Mouse (Mus musculus) hindbrain, embryonic 15.5 days (tissue): ENCODE measurements at regions not wholly inside any gene's neighbourhood (a gene's known extent, or its start where the extent isn't known, plus 50 kb on each side); places are given as distances from the start of the nearest gene placed in this dataset.

Source experiments
- ATAC-seq: fragments of 200-750 bp; cut with Nextera tagmentation; 2 replicates; pipeline ENCODE4 v1.8.0; 2017; ENCODE audit warnings: low read depth, moderate number of reproducible peaks, moderate TSS enrichment; ENCODE audit not compliant: low FRiP score
- H3K27ac ChIP-seq: fragments of 300-500 bp; sonication (generic); replicated peaks from 2 replicates; pipeline ENCODE4 v1.5.1; 2015; ENCODE audit warnings: mild to moderate bottlenecking, inconsistent platforms
- H3K27me3 ChIP-seq: fragments of 300-500 bp; sonication (generic); 2 replicates; pipeline ENCODE4 v1.6.1; 2015; ENCODE audit warnings: control low read depth, inconsistent platforms
- H3K36me3 ChIP-seq: fragments of 300-500 bp; sonication (generic); 2 replicates; pipeline ENCODE4 v1.6.1; 2015; ENCODE audit warnings: control low read depth, inconsistent platforms
- H3K4me1 ChIP-seq: fragments of 300-500 bp; sonication (generic); replicated peaks from 2 replicates; pipeline ENCODE4 v1.6.1; 2015; ENCODE audit warnings: control low read depth, inconsistent platforms
- H3K4me2 ChIP-seq: fragments of 300-500 bp; sonication (generic); 2 replicates; pipeline ENCODE4 v1.6.1; 2015; ENCODE audit warnings: moderate library complexity, mild to moderate bottlenecking, inconsistent platforms
- H3K4me3 ChIP-seq: fragments of 300-500 bp; sonication (generic); 2 replicates; pipeline ENCODE4 v1.5.1; 2015; ENCODE audit warnings: mild to moderate bottlenecking, inconsistent platforms
- H3K9ac ChIP-seq: fragments of 300-500 bp; sonication (generic); 2 replicates; pipeline ENCODE4 v1.6.1; 2015; ENCODE audit warnings: inconsistent platforms
- H3K9me3 ChIP-seq: fragments of 300-500 bp; sonication (generic); 2 replicates; pipeline ENCODE4 v1.6.1; 2016; ENCODE audit warnings: control low read depth, inconsistent platforms
- WGBS: fragments of 180-500 bp; shearing (Covaris S2); methylation state at CpG from one replicate; pipeline ENCODE4 v1.1.7; 2015; 5-methylcytosine and 5-hydroxymethylcytosine counted together

DNA sequence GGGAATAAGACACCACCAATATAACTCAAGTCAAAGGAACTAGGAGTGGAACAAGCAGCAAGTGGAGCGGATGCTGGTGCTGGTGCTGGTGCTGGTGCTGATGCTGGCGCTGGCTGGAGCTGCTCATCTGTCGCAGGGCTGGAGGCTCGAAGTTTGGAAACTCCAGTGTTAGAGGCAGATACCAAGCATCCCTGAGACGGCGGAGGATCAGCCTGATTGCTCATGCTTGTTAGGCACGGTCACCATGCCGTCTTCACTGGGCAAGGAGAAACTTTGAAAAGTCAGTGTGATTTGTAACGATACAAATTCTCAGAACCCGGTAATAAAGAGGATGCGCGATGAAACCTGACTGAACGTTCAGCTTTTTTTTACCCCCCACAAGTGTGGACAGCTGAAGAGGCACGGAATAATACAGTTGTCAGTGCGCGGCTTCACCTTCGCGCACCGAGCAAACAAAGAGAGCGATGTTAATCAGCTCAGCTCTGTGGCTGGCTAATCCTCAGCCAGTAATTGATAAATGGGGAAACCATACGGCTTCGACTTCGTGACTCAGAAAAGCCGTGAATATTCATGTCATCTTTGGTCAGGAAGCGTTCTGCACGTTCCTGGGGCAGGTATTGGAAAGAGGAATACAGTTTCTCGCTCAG, 528.7 kb upstream of the Adgrl2 start:
- WGBS: 4% methylated on average over 27 of the region's 27 CpGs
- Histone ChIP-seq H3K9me3 (no peaks in the 10 kb centered on the region), H3K4me3 (peak overlapping the region; percentile 45), H3K4me2 (peak overlapping the region; percentile 87), H3K9ac (peak overlapping the region; percentile 37), H3K4me1 (peaks cover 7% of the 10 kb centered on the region), H3K36me3 (no peaks in the 10 kb centered on the region), H3K27me3 (peaks cover 10% of the 10 kb centered on the region; the same call in 1 of the 2 replicates), H3K27ac (no peak overlapping the region)
- peak; percentile 48; the same call in 1 of the 2 replicates for ATAC-seq

DNA sequence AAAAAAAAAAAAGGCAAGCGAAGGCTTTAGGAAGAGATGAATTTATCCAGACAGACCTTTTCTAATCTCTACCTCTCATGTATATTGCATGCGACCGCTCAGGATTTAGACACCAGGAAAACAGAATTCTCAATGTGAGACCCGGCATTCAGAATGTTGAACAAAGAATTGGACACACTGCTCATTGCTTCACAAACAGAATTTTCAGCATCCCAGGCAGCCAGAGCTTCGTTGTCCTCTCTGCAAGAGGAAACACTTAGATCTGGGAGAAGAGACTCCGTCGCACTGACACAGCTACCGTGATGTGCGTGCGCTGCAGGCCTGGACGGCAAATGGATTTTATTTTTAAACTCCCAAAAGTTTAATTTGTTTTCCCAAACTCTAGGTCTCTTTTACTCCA, 527.2 kb upstream of the Adgrl2 start:
- no peak overlapping the region for H3K4me2 ChIP-seq
- H3K36me3 ChIP-seq: no peaks in the 10 kb centered on the region
- H3K9me3 ChIP-seq: no peaks in the 10 kb centered on the region
- peaks cover 7% of the 10 kb centered on the region for H3K4me1 ChIP-seq
- no peak overlapping the region for H3K4me3 ChIP-seq
- ATAC-seq: no peak
- H3K27ac ChIP-seq: no peak overlapping the region
- H3K9ac ChIP-seq: no peak overlapping the region
- 50% methylated on average over 11 of the region's 11 CpGs for WGBS
- H3K27me3 ChIP-seq: peaks cover 10% of the 10 kb centered on the region; the same call in 1 of the 2 replicates

GRCm38 (mm10) chr3:149509178-149509577, 518.8 kb upstream of the Adgrl2 start:
- ATAC-seq: no peak
- no peaks in the 10 kb centered on the region for H3K27me3 ChIP-seq
- H3K4me1 ChIP-seq: no peaks in the 10 kb centered on the region
- no peaks in the 10 kb centered on the region for H3K9me3 ChIP-seq
- WGBS: 90% methylated on average over 6 of the region's 6 CpGs
- H3K4me2 ChIP-seq: no peak overlapping the region
- H3K36me3 ChIP-seq: no peaks in the 10 kb centered on the region
- H3K4me3 ChIP-seq: no peak overlapping the region
- no peak overlapping the region for H3K27ac ChIP-seq
- H3K9ac ChIP-seq: no peak overlapping the region

- Histone ChIP-seq H3K9ac (no peak overlapping the region), H3K4me2 (no peak overlapping the region), H3K36me3 (no peaks in the 10 kb centered on the region), H3K27ac (no peak overlapping the region), H3K27me3 (no peaks in the 10 kb centered on the region), H3K9me3 (no peaks in the 10 kb centered on the region), H3K4me1 (no peaks in the 10 kb centered on the region), H3K4me3 (no peak overlapping the region)
- ATAC-seq: no peak
- 90% methylated on average over 10 of the region's 10 CpGs for WGBS
Observed at GRCm38 (mm10) chr3:149508671-149509070, 518.3 kb upstream of the Adgrl2 start.

- WGBS: 84% methylated on average over 9 of the region's 9 CpGs
Observed at GRCm38 (mm10) chr3:149505692-149506091, 515.3 kb upstream of the Adgrl2 start.

DNA sequence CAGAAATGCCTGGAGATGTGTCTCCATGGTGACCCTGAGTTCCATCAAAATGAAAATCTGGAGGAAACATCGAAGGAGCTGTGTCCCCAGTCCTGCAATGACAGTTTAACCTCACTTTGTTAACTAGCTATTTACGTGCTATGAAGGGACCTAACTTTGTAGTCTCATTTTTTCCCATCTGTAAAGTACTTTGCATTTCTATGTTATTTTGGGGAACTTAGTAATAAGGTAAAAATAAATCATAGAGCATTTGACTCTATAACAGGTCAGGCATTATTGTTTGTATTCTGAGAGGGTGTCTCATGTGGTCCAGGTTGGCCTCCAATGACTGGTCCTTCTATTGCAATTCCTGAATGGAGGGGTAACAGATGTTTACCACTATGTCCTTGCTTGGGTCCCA, 513.6 kb upstream of the Adgrl2 start:
- H3K27me3 ChIP-seq: no peaks in the 10 kb centered on the region
- no peak overlapping the region for H3K4me2 ChIP-seq
- H3K27ac ChIP-seq: no peak overlapping the region
- no peak overlapping the region for H3K4me3 ChIP-seq
- no peaks in the 10 kb centered on the region for H3K4me1 ChIP-seq
- H3K9ac ChIP-seq: no peak overlapping the region
- WGBS: 89% methylated on average over 2 of the region's 2 CpGs
- no peaks in the 10 kb centered on the region for H3K9me3 ChIP-seq
- no peaks in the 10 kb centered on the region for H3K36me3 ChIP-seq
- ATAC-seq: no peak

More at GRCm38 (mm10) chr3:149505692-149506091, 515.3 kb upstream of the Adgrl2 start:
- Histone ChIP-seq H3K4me1 (no peaks in the 10 kb centered on the region), H3K27ac (no peak overlapping the region), H3K9ac (no peak overlapping the region), H3K4me3 (no peak overlapping the region), H3K36me3 (no peaks in the 10 kb centered on the region), H3K9me3 (no peaks in the 10 kb centered on the region), H3K27me3 (no peaks in the 10 kb centered on the region), H3K4me2 (no peak overlapping the region)
- no peak for ATAC-seq

DNA sequence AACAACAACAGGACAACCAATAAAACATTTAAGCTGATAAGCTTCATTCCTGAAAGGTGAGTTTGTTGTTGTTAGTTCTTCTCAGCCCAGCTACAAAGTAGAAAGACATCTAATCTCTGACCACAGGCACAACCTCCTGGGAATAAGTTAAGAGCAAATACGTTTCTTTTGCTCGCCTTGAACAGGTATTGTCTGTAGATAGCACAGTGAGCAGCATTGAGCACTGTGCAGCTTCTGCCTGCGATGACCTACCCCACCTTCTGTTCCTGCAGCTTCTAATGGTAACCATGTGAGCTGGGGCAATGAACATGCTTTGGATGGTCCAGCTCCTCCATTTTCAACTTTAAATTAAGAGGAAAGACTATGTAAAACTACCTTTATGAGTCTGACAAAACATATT, 509.8 kb upstream of the Adgrl2 start:
- Histone ChIP-seq H3K4me2 (no peak overlapping the region), H3K4me1 (no peaks in the 10 kb centered on the region), H3K9ac (no peak overlapping the region), H3K36me3 (no peaks in the 10 kb centered on the region), H3K9me3 (no peaks in the 10 kb centered on the region), H3K27ac (no peak overlapping the region), H3K4me3 (no peak overlapping the region), H3K27me3 (no peaks in the 10 kb centered on the region)
- 82% methylated on average over 3 of the region's 3 CpGs for WGBS
- no peak for ATAC-seq

DNA sequence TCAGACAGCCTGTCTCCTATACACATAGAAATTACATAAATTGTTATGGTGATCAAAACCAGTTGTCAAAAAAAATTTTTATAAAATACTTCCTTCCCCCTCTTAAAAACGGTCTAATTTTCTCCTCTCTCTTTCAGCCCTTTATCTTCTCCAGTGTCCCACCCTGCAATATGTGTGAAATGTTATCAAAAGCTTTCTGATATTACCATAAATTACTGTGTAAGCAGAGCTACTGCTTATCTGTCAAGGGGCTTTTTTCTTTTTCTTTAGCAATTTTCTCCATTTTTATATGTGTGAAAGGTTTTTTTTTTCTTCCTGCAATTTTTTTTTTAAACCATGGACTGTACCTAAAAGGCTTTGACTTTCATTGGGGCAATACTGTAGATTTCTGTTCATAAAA, 508.4 kb upstream of the Adgrl2 start:
- H3K4me1 ChIP-seq: no peaks in the 10 kb centered on the region
- H3K9ac ChIP-seq: no peak overlapping the region
- no peaks in the 10 kb centered on the region for H3K9me3 ChIP-seq
- 60% methylated on average over 1 of the region's 1 CpGs for WGBS
- no peaks in the 10 kb centered on the region for H3K36me3 ChIP-seq
- no peak for ATAC-seq
- H3K27me3 ChIP-seq: no peaks in the 10 kb centered on the region
- no peak overlapping the region for H3K27ac ChIP-seq
- H3K4me3 ChIP-seq: no peak overlapping the region
- H3K4me2 ChIP-seq: no peak overlapping the region

GRCm38 (mm10) chr3:149496829-149497471, 506.6 kb upstream of the Adgrl2 start:
- H3K9me3 ChIP-seq: no peaks in the 10 kb centered on the region
- no peaks in the 10 kb centered on the region for H3K27me3 ChIP-seq
- H3K27ac ChIP-seq: no peak overlapping the region
- no peaks in the 10 kb centered on the region for H3K4me1 ChIP-seq
- H3K9ac ChIP-seq: no peak overlapping the region
- H3K36me3 ChIP-seq: no peaks in the 10 kb centered on the region
- no peak for ATAC-seq
- H3K4me2 ChIP-seq: no peak overlapping the region
- no peak overlapping the region for H3K4me3 ChIP-seq
- 82% methylated on average over 10 of the region's 10 CpGs for WGBS

- H3K4me1 ChIP-seq: no peaks in the 10 kb centered on the region
- H3K27ac ChIP-seq: no peak overlapping the region
- H3K9ac ChIP-seq: no peak overlapping the region
- no peaks in the 10 kb centered on the region for H3K36me3 ChIP-seq
- H3K27me3 ChIP-seq: no peaks in the 10 kb centered on the region
- ATAC-seq: no peak
- H3K4me2 ChIP-seq: no peak overlapping the region
- no peaks in the 10 kb centered on the region for H3K9me3 ChIP-seq
- H3K4me3 ChIP-seq: no peak overlapping the region
- WGBS: 81% methylated on average over 2 of the region's 2 CpGs
Observed at GRCm38 (mm10) chr3:149496122-149496521, 505.8 kb upstream of the Adgrl2 start.

- H3K9me3 ChIP-seq: no peaks in the 10 kb centered on the region
- no peak overlapping the region for H3K27ac ChIP-seq
- no peak for ATAC-seq
- H3K9ac ChIP-seq: no peak overlapping the region
- H3K4me2 ChIP-seq: no peak overlapping the region
- no peaks in the 10 kb centered on the region for H3K4me1 ChIP-seq
- 93% methylated on average over 4 of the region's 4 CpGs for WGBS
- H3K4me3 ChIP-seq: no peak overlapping the region
- H3K36me3 ChIP-seq: no peaks in the 10 kb centered on the region
- H3K27me3 ChIP-seq: no peaks in the 10 kb centered on the region
Observed at GRCm38 (mm10) chr3:149488147-149488546, 497.8 kb upstream of the Adgrl2 start.

- Histone ChIP-seq H3K4me1 (no peaks in the 10 kb centered on the region), H3K9me3 (no peaks in the 10 kb centered on the region), H3K9ac (no peak overlapping the region), H3K4me2 (no peak overlapping the region), H3K36me3 (no peaks in the 10 kb centered on the region), H3K4me3 (no peak overlapping the region), H3K27me3 (no peaks in the 10 kb centered on the region), H3K27ac (no peak overlapping the region)
- WGBS: 84% methylated on average over 4 of the region's 4 CpGs
- no peak for ATAC-seq
Observed at GRCm38 (mm10) chr3:149485406-149485805, 495.1 kb upstream of the Adgrl2 start.

GRCm38 (mm10) chr3:149484319-149484718, 494.0 kb upstream of the Adgrl2 start:
- 61% methylated on average over 2 of the region's 2 CpGs for WGBS
- Histone ChIP-seq H3K36me3 (no peaks in the 10 kb centered on the region), H3K4me2 (no peak overlapping the region)

More at GRCm38 (mm10) chr3:149484319-149484718, 494.0 kb upstream of the Adgrl2 start:
- H3K4me1 ChIP-seq: no peaks in the 10 kb centered on the region
- ATAC-seq: no peak
- no peak overlapping the region for H3K9ac ChIP-seq
- no peak overlapping the region for H3K4me3 ChIP-seq
- H3K27me3 ChIP-seq: no peaks in the 10 kb centered on the region
- H3K9me3 ChIP-seq: no peaks in the 10 kb centered on the region
- H3K27ac ChIP-seq: no peak overlapping the region
